Mouse (Mus musculus) lung, postnatal 36 days (tissue): ENCODE data around the gene Apba2.
A peak's percentile ranks its signal among the peaks of the same experiment; 100 is the strongest.

Experiments
- DNase-seq: peaks from one replicate; pipeline ENCODE4 v3.0.0; 2022; ENCODE audit warnings: mixed read lengths

Gene Apba2

DNA sequence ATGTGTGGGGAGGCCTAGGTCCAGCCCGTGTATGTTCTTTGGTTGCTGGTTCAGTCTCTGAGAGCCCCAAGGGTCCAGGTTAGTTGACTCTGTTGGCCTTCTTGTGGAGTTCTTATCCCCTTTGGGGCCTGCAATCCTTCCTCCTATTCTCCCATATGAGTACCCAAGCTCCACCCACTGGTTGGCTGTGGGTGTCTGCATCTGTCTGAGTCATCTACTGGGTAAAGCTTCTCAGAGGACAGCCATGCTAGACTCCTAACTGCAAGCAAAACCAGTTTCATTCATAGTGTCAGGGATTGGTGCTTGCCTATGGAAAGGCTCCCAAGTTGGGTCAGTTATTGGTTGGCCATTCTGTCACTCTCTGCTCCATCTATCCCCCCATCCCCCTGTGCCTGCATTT, 29.8 kb downstream of the Apba2 start:
- no peak for DNase-seq

- DNase-seq: no peak
Observed at GRCm38 (mm10) chr7:64533374-64533773, 31.9 kb downstream of the Apba2 start.

DNA sequence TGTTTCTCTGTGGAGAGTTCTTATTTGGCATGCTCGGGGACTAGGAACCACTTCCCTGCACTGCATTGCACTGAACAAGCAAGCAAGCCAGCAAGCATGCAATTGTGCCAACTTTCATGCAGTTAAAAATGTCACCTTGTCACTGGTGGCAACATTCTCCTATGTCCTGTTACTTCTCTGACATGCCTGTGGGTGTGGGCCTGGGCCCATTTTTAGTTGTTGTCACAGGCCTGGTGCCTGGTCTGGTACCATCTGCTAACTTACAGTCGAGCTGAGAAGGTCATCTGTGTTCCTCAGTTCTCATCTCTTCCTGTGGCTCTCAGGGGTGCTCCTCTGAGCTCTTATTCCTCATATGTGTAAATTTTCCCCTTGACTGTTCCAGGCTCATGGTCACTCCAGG, 33.8 kb downstream of the Apba2 start:
- DNase-seq: no peak

GRCm38 (mm10) chr7:64539450-64540148, 38.1 kb downstream of the Apba2 start:
- no peak for DNase-seq

- DNase-seq: no peak
Observed at GRCm38 (mm10) chr7:64546801-64547200, 45.3 kb downstream of the Apba2 start.

GRCm38 (mm10) chr7:64550856-64551255, 49.4 kb downstream of the Apba2 start:
- no peak for DNase-seq

GRCm38 (mm10) chr7:64552523-64553190, 51.2 kb downstream of the Apba2 start:
- DNase-seq: no peak

DNA sequence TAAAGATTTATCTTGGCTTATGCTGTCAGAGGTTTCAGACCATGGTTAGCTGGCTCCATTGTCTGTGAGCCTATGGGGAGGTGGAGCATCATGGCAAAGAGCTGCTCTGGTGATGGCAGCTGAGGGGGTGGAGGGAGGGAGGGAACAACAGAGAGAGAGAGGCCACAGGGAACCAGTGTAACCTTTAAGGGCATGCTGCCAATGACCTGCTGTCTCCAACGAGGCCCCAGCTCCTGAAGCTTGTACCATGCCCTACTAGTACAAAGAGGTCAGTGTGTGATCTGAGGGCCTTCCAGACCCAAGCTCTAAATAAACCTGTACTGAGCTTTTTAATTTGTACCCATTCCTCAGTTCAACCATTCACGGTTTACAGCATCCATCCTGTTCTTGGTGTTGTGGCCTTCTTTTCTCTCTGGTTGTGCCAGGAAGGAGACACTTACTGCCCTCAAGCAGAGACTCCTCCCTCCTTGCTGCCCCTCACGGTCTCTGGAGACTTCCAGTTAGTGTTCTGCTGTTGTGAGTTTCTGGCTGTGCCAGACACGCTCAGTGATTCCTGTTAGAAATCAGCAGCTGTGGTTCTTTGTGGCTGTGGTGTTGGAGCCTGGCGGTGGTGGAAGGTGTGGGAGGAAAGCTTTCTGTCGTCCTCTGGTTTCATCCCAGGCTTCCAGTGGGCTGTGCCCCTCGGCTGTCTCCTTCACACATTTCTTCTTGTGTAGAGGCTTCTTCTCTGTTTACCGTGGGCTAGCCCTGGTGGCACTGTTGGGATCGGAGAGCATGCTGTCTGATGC, 60.4 kb downstream of the Apba2 start:
- no peak for DNase-seq

GRCm38 (mm10) chr7:64564891-64565571, 63.5 kb downstream of the Apba2 start:
- DNase-seq: no peak

DNA sequence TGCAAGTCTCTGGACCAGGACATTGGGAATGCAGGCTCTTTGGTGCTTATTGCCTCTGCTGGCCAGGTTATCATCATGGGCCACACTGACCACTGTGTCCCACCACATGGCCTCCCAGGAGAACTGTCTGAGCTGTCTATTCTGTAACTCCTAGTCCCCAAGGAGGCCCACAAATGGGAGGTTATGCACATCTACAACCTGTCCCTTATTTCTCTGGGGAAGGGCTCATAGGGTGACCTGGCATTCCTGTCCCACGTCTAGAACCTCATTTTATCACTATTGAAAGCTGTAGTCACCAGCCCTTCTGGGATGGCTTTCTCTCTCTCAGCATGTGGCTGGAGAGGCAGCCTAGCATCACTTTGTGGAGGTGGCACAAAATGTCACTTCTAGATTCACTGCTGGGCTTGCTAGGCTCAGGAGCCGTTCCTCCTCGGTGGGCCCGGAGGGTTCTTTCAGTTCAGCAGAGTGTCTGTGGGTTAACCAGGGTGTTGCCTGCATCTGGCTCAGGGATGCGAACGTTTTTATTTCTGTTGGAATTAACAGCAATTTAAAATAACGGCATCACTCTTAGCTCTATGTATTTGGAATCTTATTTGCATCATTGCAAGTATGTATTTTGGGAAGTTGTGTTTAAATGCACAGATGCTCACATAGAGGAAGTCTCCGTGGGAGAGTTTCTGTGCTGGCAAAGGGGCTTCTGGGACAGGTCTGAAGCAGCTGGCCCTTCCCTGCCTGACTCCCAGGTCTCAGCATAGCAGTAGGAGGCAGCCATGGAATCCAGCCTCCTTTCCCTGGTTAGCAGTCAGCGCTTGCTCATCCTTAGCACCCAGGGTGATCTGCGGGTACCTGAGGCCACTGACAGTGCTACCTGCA, 65.1 kb downstream of the Apba2 start:
- no peak for DNase-seq

DNA sequence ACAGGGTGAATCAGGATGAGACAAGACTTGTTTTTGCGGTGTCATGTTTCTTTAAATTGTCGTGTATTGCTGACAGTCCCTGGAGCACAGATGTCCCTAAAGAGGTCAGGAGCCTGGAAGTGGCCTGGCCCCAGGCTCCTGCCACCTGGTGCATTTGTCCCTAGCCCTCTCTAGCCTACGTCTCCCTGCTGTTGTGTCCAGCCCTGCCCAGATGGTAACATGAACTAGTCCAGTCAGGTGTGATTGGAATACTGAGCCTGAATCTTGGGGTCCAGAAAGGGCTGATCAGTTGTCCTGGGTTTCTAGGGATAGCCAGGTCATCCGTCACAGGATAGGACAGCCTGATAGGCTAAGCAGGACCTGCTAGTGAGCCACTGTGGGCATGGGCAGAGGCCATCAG, 67.2 kb downstream of the Apba2 start:
- DNase-seq: no peak

DNA sequence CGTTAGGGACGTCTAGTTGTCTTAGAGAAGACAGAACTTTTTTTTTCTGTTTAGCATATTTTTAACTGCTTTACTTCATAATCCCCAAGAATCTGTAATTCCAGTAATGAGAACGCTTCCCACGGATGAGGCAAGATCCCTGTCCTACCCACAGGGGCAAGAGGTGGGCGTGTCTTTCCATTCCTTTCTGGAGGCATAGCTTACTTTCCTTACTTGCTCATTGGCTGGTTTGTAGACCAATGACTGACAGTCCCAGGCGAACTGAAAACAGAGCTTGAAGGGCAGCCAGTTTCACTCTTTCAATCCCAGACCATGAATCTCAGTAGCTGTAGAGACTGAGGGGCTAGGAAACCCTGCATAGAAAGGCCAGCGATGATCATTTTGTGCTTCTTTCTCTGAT, 68.2 kb downstream of the Apba2 start:
- no peak for DNase-seq

- DNase-seq: no peak
Observed at GRCm38 (mm10) chr7:64570914-64571313, 69.4 kb downstream of the Apba2 start.

DNA sequence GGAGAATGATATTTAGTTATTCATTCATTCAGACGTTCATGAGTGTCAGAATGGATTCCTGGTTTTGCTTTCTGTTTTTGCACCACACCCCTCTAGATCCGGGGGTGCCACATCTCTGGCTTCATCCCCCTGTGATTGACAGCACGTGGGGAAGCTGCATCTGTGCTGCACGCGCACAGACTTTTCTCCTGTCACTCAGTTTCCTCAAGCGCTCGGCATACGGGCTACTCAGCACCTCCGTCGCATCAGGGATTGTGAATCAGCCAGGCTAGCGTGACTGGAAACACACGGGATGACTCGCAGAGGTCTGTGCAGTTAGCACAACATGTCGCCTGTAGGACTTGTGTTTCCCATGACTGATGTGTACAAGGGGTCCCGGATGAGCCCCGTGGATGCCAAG, 72.6 kb downstream of the Apba2 start:
- DNase-seq: no peak

DNA sequence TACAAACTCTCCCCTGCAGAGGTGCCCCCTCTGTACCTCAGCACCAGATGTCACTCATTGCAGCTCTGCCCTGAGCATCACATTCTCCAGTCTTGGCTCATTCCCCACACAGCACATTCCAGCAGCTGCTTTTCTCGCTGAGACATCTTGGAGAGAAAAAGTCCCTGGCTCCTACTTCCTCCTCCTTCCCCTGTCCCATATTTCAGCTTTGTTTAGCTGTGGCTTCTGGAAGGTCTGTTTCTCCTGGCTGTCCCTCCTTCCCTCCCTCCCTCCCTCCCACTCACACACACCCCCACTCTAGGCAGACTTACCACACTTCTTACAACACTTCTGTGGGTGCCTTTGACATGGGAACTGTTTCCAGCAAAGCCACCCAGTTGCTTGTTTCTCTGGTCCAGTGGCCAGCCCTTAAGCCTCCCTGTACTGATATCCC, 75.0 kb downstream of the Apba2 start:
- DNase-seq: peak; percentile 54

- DNase-seq: no peak
Observed at GRCm38 (mm10) chr7:64578176-64578575, 76.7 kb downstream of the Apba2 start.

DNA sequence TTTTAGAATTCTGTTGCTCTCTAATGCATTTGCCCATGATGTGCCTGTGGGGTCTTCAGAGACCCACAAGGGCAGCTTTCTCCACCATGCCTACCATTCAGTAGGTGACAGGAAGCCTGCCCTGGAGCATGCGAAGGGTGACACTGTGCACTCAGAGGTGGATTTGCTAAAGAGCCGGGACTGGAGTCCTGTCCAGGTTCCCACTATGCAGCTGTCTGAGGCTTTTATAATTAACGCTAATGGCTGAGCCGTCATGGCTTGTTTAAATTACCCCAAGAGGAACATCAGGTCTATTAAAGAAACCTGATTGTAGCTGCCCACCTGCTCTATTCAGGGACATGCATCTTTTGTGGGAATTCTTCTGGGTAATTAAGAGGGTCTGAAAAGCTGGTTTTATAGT, 78.4 kb downstream of the Apba2 start:
- no peak for DNase-seq

DNA sequence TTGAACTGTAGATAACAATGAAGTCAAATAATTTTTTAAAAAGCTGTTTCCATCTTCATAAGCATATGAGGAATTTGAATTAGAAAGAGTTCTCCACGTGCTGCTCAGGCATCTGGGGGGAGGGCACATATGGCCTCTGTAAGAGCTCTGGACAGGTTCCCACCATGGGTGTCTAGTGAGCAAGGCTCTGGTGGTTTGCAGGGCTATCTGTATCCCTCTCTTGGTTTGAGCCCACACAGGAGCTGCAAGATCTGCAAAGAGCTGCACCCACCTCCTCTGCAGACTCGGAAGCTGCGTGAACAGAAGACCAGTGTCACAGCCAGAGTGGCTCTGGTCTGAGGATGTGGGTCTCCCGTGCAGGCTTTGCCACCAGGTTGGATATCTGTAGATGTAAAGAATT, 78.8 kb downstream of the Apba2 start:
- no peak for DNase-seq

GRCm38 (mm10) chr7:64582358-64582757, 80.9 kb downstream of the Apba2 start:
- no peak for DNase-seq

- peak; percentile 47 for DNase-seq
Observed at GRCm38 (mm10) chr7:64583670-64584121, 82.2 kb downstream of the Apba2 start.

DNA sequence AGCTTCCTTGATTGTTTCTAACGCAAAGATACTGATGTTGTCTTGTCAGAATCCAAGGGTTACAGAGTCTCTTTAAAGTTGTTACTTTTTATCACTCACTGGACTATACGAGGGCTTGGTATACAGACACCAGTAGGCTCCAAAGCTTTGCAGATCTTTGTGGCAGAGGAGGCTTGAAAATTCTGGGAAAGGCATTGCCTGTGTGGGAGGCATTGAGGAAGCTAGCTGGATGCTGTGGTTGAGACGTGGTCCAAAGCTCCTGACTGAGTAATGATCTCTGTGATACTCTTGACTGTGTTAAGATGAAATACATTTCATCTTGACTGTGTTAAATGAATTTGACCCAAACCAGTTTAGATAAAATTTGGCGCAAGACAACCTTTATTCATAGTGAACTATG, 84.6 kb downstream of the Apba2 start:
- DNase-seq: no peak

DNA sequence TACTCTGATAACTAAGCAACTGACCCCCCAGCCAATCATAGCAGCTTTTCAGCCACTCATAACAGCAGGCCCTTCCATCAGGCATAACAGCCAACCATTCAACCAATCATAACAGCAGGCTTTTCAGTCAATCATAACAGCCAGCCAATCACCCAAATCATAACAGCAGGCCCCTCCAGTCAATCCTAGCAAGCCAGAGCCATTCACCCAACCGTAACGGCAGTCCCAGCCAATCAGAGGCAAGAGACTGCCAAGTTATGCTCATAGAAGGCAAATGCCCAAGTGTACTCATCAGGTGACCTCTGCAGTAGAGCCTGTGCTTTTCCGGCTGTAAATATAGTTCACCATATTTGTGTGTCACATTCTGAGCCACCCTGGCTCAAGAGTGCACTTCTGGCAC, 85.1 kb downstream of the Apba2 start:
- DNase-seq: no peak
